Mouse (Mus musculus) testis, adult 2 months (tissue): Measurements from ENCODE around the gene Doc2a.

Experiments used
- CTCF ChIP-seq: fragments of 200-500 bp; IDR thresholded peaks from 2 replicates; pipeline ENCODE4 v1.5.1; 2012; ENCODE audit warnings: low read depth, mild to moderate bottlenecking, inconsistent platforms, low read length, moderate library complexity; ENCODE audit not compliant: control insufficient read depth, insufficient read depth, insufficient replicate concordance
- POLR2A ChIP-seq: fragments of 200-500 bp; IDR thresholded peaks from 2 replicates; pipeline ENCODE4 v1.6.1; 2012; ENCODE audit warnings: low read depth, mild to moderate bottlenecking, inconsistent platforms, low read length, moderate library complexity; ENCODE audit not compliant: control insufficient read depth

DNA sequence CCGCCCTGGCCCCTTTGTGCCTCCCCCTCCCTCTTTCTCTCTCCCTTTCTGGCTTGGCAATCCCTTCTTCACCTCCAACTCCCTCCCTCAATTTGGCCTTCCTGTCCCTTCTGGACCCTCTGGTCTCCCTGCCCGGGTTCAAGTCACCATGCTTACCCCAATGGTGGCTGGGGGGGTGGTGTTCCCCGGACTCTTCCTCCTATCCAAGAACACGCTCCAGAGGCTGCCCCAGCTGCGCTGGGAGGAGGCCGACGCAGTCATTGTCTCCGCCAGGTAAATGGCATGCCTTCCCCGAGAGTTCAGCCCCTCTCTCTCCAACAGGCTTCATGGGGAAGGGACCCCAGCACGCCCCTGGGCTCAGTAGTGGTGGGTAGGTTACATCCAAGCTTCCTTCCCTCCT is 23.3 kb upstream of the Doc2a start:
- TF ChIP-seq CTCF (no peak), POLR2A (no peak)
